Mouse (Mus musculus) kidney, adult 2 months (tissue): ENCODE data around the gene Pth2.

Source experiments
- CTCF ChIP-seq: fragments of 200-500 bp; conservative IDR thresholded peaks from 2 replicates; pipeline ENCODE4 v1.5.1; 2011; ENCODE audit warnings: low read depth, mild to moderate bottlenecking, control low read depth, low read length, moderate library complexity, mixed read lengths; ENCODE audit not compliant: insufficient read depth, insufficient read length
- POLR2A ChIP-seq: fragments of 200-500 bp; IDR thresholded peaks from one replicate; pipeline ENCODE4 v1.6.1; 2011; ENCODE audit warnings: low read depth, low read length, control low read depth

DNA sequence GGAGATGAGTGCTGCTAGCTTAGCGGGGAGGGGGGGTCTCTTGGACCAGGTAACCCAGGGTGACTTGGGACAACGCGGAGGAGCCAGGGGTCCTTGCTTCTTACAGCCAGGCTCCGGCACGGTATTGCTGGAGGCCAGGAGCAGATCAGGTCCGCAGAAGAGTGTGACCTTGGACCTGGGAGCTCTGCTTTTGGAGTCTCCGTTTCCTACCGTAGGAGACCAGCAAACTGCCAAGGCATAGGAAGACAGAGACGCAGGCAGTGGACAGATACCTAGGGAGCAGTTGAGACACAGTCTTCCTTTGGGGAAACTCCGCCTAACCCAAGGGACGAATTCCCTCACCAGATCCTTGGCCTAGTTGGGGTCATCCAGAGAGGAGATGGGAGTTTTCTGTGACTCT is 15.1 kb upstream of the Pth2 start:
- TF ChIP-seq CTCF = no peak
- TF ChIP-seq POLR2A = no peak
